9 mouse cellular contexts compared by ENCODE assay signal in the genomic region with DNA sequence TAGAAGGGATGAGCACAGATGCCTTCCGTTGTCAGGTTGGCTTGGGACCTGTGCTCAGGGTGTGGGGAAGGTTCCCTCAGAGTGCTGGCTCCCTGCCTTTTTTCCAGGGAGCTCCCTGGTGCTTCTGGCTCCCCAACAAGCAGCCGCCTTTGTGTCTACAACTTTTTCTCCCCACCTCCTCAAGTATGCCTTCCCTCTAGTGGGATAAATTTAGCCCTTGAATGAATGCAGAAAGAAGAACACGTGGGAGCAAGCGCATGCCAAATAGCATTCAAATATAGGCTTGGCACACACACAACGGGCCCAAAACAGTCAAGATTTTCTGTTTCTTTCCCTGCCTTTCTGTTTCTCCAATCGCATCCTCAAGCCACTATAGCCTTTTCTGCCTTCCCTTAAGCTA. TPM values are rescaled to one million over a fixed set of nuclear protein-coding genes. Genes with fewer than 3 reads are reported as not detected.
DNase-seq lines count a peak whose midpoint lies in the region; ATAC-seq and TF ChIP-seq lines count a peak whose summit lies in the region.
"Had no signal": no experiment of that assay in that cellular context is flagged by ENCODE, and none has a peak within 500 bp of the region (broad histone marks: within the 10 kb centered on the region; RNA-seq: fewer than 3 reads in every experiment).

No protein-coding gene starts in this region.

- no peaks in the 10 kb centered on the region for H3K27me3 ChIP-seq in forebrain, embryonic 16.5 days (replicated peaks; ENCODE audit: control insufficient read depth, insufficient read depth, low read length)
- H3K27me3 ChIP-seq: neural tube, embryonic 12.5 days had no signal

- H3K36me3 ChIP-seq in forebrain, embryonic 16.5 days (ENCODE audit: control insufficient read depth, insufficient read depth): no peaks in the 10 kb centered on the region
- H3K36me3 ChIP-seq: neural tube, embryonic 12.5 days had no signal

- peak; percentile 26 for DNase-seq in gastrocnemius, adult 2 months
- DNase-seq in gastrocnemius, postnatal 14 days: no peak
- peak; percentile 44 to 66 for DNase-seq in layer of hippocampus, adult 2 months (ENCODE audit: low spot score in 2 of 2)
- DNase-seq in lung, postnatal 4 days: peak; percentile 41 to 58
- DNase-seq in thymus, postnatal 25 days: no peak
- DNase-seq in embryo, embryonic 11 days: no peak
- DNase-seq in kidney, postnatal 36 days: no peak

- peaks cover 8% of the 10 kb centered on the region for H3K4me1 ChIP-seq in forebrain, embryonic 16.5 days (replicated peaks; ENCODE audit: control insufficient read depth, insufficient read depth, low read length)
- H3K4me1 ChIP-seq: neural tube, embryonic 12.5 days had no signal

- H3K27ac ChIP-seq in gastrocnemius, adult 2 months: peak overlapping the region; percentile 16; the same call in 1 of the 2 replicates
- H3K27ac ChIP-seq in forebrain, embryonic 16.5 days (ENCODE audit: low read length): no peak overlapping the region
- no peak overlapping the region for H3K27ac ChIP-seq in layer of hippocampus, adult 2 months
- H3K27ac ChIP-seq: neural tube, embryonic 12.5 days had no signal

- no peaks in the 10 kb centered on the region for H3K9me3 ChIP-seq in forebrain, embryonic 16.5 days (ENCODE audit: control insufficient read depth, low read length)
- H3K9me3 ChIP-seq: neural tube, embryonic 12.5 days had no signal

- no peak overlapping the region; the same call in 1 of the 2 replicates for H3K4me3 ChIP-seq in gastrocnemius, adult 2 months
- H3K4me3 ChIP-seq in forebrain, embryonic 16.5 days (replicated peaks; ENCODE audit: low read length): no peak overlapping the region
- no peak overlapping the region for H3K4me3 ChIP-seq in layer of hippocampus, adult 2 months
- H3K4me3 ChIP-seq: neural tube, embryonic 12.5 days had no signal

- intact Hi-C loops in gastrocnemius, adult 2 months (cut with DNase I): no loop called here
- intact Hi-C loops in gastrocnemius, postnatal 14 days (cut with DNase I; ENCODE audit: low total_unique reads): no loop called here

- H3K9ac ChIP-seq in forebrain, embryonic 16.5 days (replicated peaks; ENCODE audit: low read depth, low read length): no peak overlapping the region
- H3K9ac ChIP-seq: neural tube, embryonic 12.5 days had no signal

- no peak overlapping the region for H3K4me2 ChIP-seq in forebrain, embryonic 16.5 days (ENCODE audit: low read length)
- H3K4me2 ChIP-seq: neural tube, embryonic 12.5 days had no signal

- no peak for TF ChIP-seq CTCF in gastrocnemius, adult 2 months (IDR thresholded peaks at IDR 0.05)
- 0 out of 2 replicates have a peak, but pooled peaks have one; percentile 14 for TF ChIP-seq CTCF in layer of hippocampus, adult 2 months (conservative IDR thresholded peaks at IDR 0.05)

- peak; percentile 71 for ATAC-seq in forebrain, embryonic 16.5 days

- WGBS in forebrain, embryonic 16.5 days: 41% methylated on average over 6 of the region's 6 CpGs

RNA-seq across cellular contexts. Expression of a gene that starts 6.9 kb away (rescaled TPM):
- 1 to 10 TPM; 4.9 to 7.0 TPM for total RNA-seq in gastrocnemius, adult 2 months (2021)
- 10 to 100 TPM in 1 of 2 experiments, 1 to 10 TPM in 1; 8.8 to 10.9 TPM for total RNA-seq in gastrocnemius, postnatal 14 days (2021)
- 6.4 and 7.6 TPM in 2 replicates for polyA plus RNA-seq in forebrain, embryonic 16.5 days (2015; fragmentation: Nextera tagmentation; extraction: Ambion mirVana)
- total RNA-seq in layer of hippocampus, adult 2 months (2021): 10 to 100 TPM; 18.6 to 25.8 TPM

Comparison
In these comparisons a context has a peak if more than half of its experiments do, and no peak if none do; other contexts are left out.
1. DNase-seq: peak in gastrocnemius, adult 2 months (single experiment), layer of hippocampus, adult 2 months (2 of 2) and lung, postnatal 4 days (2 of 2); none in gastrocnemius, postnatal 14 days (single experiment), thymus, postnatal 25 days (single experiment), embryo, embryonic 11 days (single experiment) and kidney, postnatal 36 days (0 of 2).